Mouse (Mus musculus): Measurements from ENCODE around the gene Slc22a20.

Slc22a20 gene

DNA sequence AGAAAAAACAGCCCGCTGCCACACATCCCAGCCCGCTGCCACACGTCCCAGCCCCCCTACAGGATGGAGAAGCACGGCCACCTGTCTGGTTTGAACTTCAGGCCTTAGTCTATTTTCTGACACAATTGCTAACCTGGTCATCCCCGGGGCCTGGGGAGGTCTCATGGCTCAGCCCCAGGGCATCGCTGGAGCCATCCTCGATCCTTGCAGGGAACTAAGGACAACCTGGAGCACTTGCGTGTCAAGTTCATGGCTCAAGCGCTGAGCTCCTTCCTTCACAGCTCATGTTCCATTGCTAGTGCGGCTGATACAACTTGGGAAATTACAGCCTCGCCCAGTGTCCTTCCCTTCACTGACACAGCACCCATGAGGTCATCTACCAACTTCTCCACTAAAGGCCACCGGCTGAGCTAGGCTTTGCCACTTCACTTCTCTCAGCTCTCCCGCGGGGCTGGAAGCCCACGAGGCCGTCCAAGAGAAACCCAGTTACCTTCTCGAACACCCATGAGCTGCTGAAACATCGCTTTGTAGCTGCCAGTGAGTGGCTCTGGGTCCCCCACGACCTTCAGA lies 32.7 kb downstream of the Slc22a20 start:
- no peak for DNase-seq (ENCODE audit: low spot score in 2 of 2)

- DNase-seq (ENCODE audit: low spot score in 2 of 2): no peak
These were observed 33.8 kb downstream of the Slc22a20 start for GRCm38 (mm10) chr19:5952071-5952691.

DNA sequence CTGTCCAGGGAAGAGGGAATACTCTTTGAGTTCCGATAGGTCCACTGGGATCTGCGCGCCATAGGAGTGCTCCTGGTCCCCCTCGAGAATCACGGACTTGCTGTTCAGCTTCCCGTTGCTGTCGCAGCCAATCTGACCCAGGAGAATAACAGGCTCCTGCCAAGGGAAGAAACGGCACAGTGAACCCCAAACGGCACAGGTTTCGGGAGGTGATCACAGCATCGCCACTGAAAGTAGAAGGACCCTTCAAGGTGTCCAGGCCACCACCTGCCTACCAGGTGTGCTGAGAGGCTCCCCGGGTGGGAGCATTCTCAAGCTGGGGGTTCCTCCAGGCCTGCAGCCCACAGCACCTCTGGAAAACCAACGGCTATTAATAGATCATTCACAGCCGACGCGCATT lies 34.3 kb downstream of the Slc22a20 start:
- DNase-seq (ENCODE audit: low spot score in 2 of 2): no peak

DNA sequence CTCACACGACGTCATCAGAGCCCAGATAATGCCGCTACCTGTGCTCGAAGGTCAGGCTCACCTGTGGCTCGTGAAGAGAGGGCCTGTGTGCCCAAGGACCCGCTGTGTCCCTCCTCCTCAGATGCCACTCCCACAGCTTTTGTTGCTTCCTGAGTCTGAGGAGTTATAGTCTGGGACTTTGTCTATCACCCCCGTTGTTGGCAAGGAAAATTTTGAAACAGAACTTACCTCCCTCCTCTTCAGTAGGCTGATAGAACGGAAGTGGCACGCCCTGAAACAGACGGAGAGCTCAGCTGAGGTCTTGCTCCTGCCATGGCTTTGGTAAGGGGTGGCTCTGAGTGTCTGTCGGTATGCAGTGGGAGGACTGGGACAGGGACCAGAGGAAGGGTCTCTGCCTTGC lies 35.7 kb downstream of the Slc22a20 start:
- DNase-seq (ENCODE audit: low spot score in 2 of 2): no peak

GRCm38 (mm10) chr19:5945891-5946290 lies 40.1 kb downstream of the Slc22a20 start:
- DNase-seq (ENCODE audit: low spot score in 2 of 2): no peak

- no peak for DNase-seq (ENCODE audit: low spot score in 2 of 2)
These were observed 40.9 kb downstream of the Slc22a20 start for GRCm38 (mm10) chr19:5945027-5945426.

GRCm38 (mm10) chr19:5944145-5944544 lies 41.8 kb downstream of the Slc22a20 start:
- no peak for DNase-seq (ENCODE audit: low spot score in 2 of 2)

DNA sequence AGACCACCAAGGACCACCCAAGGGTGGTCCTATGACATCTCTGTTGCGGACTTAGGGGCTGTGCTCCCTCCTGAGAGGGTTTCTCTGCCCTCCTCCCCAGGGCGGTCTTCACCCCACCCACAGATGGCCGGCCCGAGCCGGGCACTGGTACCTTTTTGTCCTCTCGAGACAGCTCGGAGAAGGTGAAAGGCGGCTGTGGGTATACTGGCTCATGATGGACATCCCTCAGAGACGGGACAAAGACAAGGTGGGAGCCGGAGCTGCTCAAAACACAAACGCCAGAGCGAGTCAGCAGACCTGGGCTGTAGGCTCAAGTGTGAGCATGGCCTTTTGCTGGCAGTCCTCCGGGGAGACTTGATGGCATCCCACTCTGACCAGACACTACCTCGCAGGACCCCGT lies 42.5 kb downstream of the Slc22a20 start:
- DNase-seq (ENCODE audit: low spot score in 2 of 2): no peak

- DNase-seq (ENCODE audit: low spot score in 2 of 2): no peak
These were observed 43.4 kb downstream of the Slc22a20 start for GRCm38 (mm10) chr19:5942581-5942980.

DNA sequence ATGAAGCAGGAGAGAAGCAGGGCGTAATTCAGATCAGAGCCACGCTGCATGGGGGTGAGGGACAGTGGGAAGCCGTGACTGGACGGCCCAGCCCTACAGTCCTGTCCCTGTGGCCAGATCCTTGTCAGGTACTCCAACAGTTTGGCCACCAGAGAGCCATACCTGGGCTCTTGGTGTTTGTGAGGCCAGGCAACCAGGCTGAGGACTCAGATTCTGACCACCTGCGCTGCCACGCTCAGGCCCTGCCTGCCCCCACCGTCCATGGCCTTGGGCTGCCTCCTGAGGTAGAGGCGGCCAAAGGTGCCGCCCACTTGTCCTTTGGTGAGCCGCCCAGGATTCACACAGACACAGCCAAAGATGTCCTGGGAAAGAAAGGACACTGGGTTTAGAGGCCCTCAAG lies 45.3 kb downstream of the Slc22a20 start:
- DNase-seq (ENCODE audit: low spot score in 2 of 2): no peak

GRCm38 (mm10) chr19:5940173-5940572 lies 45.8 kb downstream of the Slc22a20 start:
- DNase-seq (ENCODE audit: low spot score in 2 of 2): no peak

DNA sequence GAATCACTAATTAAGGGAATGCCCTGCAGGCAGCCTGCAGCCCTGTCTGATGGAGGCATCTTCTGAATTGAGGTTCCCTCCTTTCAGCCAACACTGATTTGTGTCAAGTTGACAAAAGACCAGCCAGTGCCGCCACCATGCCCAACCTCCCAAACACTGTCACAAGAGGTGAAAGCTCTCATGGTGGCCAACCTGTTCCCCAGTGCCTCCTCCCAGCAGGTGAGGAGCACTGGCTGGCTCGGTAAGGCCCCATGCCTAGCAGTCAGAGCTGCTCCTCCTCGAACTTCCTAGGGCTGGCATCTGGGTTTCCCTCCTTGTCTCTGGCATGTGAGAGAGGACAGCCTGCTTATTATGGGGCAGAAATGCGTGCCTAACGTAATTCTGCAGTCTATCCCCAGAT lies 46.2 kb downstream of the Slc22a20 start:
- no peak for DNase-seq (ENCODE audit: low spot score in 2 of 2)

DNA sequence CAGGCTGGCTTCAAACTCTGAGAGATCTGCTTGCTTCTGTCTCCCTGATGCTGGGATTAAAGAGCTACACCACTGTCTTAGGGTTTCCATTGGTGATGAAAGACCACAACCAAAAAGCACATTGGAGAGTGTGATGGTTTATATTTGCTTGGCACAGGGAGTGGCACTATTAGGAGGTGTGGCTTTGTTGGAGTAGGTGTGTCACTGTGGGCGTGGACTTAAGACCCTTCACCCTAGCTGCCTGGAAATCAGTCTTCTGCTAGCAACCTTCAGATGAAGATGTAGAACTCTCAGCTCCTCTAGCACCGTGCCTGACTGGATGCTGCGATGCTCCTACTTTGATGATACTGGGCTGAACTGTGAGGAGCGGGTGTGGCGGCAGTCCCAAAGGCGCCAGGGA lies 47.4 kb downstream of the Slc22a20 start:
- no peak for DNase-seq (ENCODE audit: low spot score in 2 of 2)

- DNase-seq (ENCODE audit: low spot score in 2 of 2): no peak
These were observed 48.0 kb downstream of the Slc22a20 start for GRCm38 (mm10) chr19:5937836-5938406.

- DNase-seq (ENCODE audit: low spot score in 2 of 2): no peak
These were observed 48.7 kb downstream of the Slc22a20 start for GRCm38 (mm10) chr19:5937095-5937835.

- no peak for DNase-seq (ENCODE audit: low spot score in 2 of 2)
These were observed 50.3 kb downstream of the Slc22a20 start for GRCm38 (mm10) chr19:5935691-5936090.

GRCm38 (mm10) chr19:5935266-5935665 lies 50.7 kb downstream of the Slc22a20 start:
- no peak for DNase-seq (ENCODE audit: low spot score in 2 of 2)

DNA sequence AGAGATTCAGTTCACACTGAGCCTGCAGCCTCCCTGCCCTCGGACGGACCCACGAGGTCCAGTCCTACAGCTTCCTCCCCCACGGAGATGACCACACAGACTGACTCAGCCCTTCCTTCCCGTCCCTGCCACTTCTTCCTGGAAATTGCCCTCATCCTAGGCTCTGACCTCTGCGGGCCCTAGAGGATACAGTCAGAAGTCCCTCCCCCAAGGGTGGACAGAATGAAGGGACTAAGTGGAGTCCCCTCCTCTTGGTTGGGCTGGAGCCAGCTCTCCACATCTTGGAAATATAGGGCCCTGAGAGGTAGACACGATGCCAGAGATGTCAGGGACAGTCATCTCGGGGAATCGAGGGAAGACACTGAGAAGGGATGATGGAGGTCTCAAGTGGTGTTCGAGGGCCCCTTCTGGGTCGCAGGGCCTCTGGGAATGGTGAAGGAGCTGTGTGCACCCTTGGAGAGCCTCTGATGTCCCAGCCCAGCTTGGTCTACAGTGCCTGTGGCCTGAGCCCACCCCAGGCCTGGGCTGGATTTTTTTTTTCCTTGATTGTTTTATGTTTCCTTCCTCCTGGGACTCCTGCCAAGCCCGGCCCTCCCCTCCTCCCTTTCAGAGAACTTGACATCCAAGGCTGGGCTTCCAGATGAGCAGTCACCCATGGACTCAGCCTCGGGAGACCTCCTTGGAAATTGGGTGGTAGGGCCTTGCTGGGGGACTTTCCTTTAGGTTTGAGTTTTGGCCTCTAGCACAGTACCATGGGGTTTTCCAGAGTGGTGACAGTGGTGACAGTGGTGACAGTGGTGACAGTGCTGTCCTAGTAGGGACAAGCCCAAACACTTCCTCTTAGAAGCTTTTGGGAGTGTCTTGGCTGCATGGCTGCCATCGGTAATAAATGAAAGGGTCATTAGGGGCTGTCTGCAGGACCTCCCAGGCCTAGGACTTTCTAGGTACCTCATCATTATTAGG lies 56.0 kb downstream of the Slc22a20 start:
- DNase-seq (ENCODE audit: low spot score in 2 of 2): no peak

DNA sequence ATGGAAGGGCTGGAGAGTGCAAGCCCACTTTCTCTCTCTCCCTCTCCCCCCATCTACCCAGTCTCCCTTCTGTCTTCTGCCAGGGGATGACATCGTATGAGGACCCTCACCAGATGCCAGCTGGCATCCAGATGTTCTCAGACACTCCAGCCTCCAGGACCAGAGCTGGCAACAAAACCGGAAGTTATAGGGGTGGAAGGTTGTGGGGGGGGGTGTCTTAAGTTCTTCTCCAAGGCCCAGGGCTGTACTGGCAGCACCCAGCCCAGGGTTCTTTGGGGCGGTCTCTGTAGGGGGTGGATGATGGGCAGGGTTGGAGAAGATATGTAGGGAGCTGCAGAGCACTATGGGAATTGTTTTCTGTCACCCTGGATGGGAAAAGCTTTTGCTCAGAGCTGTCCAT lies 57.4 kb downstream of the Slc22a20 start:
- DNase-seq (ENCODE audit: low spot score in 2 of 2): no peak

DNA sequence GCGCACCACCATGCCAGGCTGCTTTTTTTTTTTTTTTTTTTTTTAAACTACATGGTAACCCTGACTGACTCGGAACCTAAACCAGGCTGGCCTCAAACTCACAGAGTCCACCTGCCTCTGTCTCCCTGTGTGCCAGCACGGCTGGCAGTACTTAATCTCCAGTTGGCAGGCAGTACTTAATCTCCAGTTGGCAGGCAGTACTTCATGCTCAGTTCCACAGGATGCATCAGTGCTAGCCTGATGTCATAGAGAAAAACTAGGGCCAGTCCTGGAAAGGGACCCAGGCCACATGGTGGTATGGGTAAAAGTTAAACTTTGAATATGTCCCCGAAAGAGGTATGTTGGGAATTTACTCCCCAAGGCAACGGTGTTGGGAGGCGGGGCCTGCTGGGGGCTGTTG lies 57.8 kb downstream of the Slc22a20 start:
- DNase-seq (ENCODE audit: low spot score in 2 of 2): no peak

DNA sequence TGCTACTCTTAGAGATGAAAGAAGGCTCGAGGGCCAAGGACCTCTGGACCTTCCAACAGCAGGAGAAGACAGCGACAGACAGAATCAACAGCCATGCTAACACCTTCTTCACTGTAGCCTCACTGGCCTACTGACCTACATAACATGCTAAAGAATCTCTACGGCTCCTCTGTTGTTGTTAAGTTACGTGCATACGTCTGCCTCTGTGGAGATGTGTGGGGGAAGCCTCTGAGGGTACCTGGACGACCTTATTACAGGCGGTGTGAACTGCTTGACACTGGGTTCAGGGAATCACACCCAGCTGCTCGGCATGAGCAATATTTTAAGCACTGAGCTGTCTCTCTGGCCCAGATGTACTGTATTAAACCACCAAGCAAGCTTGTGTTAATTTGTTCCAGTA lies 58.4 kb downstream of the Slc22a20 start:
- DNase-seq (ENCODE audit: low spot score in 2 of 2): no peak

DNA sequence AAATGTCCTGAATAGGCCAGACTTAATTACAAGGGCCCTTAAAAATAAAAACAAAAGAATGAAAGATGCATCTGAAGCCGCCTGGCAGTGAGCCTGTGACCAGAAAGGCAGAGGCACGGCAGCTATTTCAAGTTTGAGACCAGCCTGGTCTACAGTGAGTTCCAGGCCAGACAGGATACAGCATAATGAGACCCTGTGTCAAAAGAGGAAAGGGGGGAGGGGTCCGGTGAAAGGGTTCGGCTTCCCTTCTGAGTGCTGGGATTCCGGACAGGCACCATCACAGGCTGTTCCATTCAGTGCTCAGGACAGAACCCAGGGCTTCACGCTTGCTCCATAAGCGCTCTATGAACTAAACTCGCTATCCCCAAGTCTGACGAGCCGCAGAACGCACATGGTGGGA lies 58.9 kb downstream of the Slc22a20 start:
- DNase-seq (ENCODE audit: low spot score in 2 of 2): no peak

All from right cerebral cortex, adult 2 months (tissue).